Mouse (Mus musculus) spleen, embryonic (tissue): ENCODE data around the gene Usp18.

Source experiments
- CTCF ChIA-PET: fragments of 350-600 bp; sonication (Branson Sonifier 250); formaldehyde crosslinking; loops from one replicate; lab custom pipeline; 2022; lab: Charles Lee

Gene Usp18

GRCm38 (mm10) chr6:121300504-121300903, 54.8 kb downstream of the Usp18 start:
- CTCF ChIA-PET = no interaction called here

- CTCF ChIA-PET = interaction anchor here (0.5 to 0.7 kb wide), 2 partner anchors 10 to 43 kb away, joined by 3 to 6 read pairs; no protein-coding TSS in a partner anchor
These were observed 57.9 kb downstream of the Usp18 start for GRCm38 (mm10) chr6:121303466-121304220.

GRCm38 (mm10) chr6:121304630-121305029, 58.9 kb downstream of the Usp18 start:
- CTCF ChIA-PET = no interaction called here

- CTCF ChIA-PET = no interaction called here
These were observed 59.9 kb downstream of the Usp18 start for GRCm38 (mm10) chr6:121305571-121305970.

GRCm38 (mm10) chr6:121310984-121311383, 65.3 kb downstream of the Usp18 start:
- CTCF ChIA-PET = no interaction called here

GRCm38 (mm10) chr6:121319099-121319498, 73.4 kb downstream of the Usp18 start:
- CTCF ChIA-PET = no interaction called here
